Comparison of ENCODE assay signal across 24 mouse cellular contexts in the genomic region with DNA sequence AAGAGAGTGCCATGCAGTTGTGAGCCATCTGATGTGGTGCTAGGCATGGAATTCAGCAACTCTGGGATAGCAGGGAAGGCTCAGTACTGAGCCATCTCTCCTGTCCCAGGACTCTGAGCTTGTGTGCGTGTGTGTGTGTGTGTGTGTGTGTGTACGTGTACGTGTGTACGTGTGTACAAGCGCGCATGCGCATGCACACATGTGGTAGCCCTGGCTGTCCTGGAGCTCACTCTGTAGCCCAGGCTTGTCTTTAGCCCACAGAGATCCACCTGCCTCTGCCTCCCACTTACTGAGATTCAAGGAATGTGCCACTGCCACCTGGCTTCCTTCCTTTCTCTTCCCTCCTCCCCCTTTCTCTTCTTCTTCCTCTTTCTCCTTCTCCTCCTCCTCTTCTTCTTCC. TPM values are rescaled to one million over a fixed set of nuclear protein-coding genes. Genes with fewer than 3 reads are reported as not detected.
"Had no signal": no experiment of that assay in that cellular context is flagged by ENCODE, and none has a peak within 500 bp of the region (broad histone marks: within the 10 kb centered on the region; RNA-seq: fewer than 3 reads in every experiment).

No protein-coding gene starts in this region.

- H3K36me3 ChIP-seq: limb, embryonic 13.5 days; midbrain, embryonic 12.5 days; midbrain, embryonic 15.5 days; neural tube, embryonic 13.5 days; stomach, embryonic 15.5 days had no signal

- H3K4me3 ChIP-seq: limb, embryonic 10.5 days; midbrain, embryonic 12.5 days; midbrain, embryonic 15.5 days; myocyte; neural tube, embryonic 13.5 days; stomach, embryonic 15.5 days had no signal

- H3K27me3 ChIP-seq: limb, embryonic 13.5 days; midbrain, embryonic 12.5 days; midbrain, embryonic 15.5 days; neural tube, embryonic 13.5 days; stomach, embryonic 15.5 days had no signal

- H3K9me3 ChIP-seq: limb, embryonic 10.5 days; limb, embryonic 13.5 days; midbrain, embryonic 12.5 days; midbrain, embryonic 15.5 days; neural tube, embryonic 13.5 days; stomach, embryonic 15.5 days had no signal

- ATAC-seq: midbrain, embryonic 15.5 days had no signal

- DNase-seq: kidney, adult 18-20 months; kidney, adult 9 months; kidney, postnatal 14 days; kidney, postnatal 4 days; liver; lung, adult 2 months; lung, postnatal 14 days; lung, postnatal 4 days; retina, postnatal 1 day; right cerebral cortex, postnatal 25 days; spleen, adult 18-20 months; thymus, postnatal 36 days had no signal

- H3K27ac ChIP-seq: limb, embryonic 10.5 days; limb, embryonic 13.5 days; liver, embryonic 14.5 days; midbrain, embryonic 12.5 days; midbrain, embryonic 15.5 days; neural tube, embryonic 13.5 days; stomach, embryonic 15.5 days had no signal

- H3K4me2 ChIP-seq: midbrain, embryonic 15.5 days; neural tube, embryonic 13.5 days; stomach, embryonic 15.5 days had no signal

- H3K9ac ChIP-seq: limb, embryonic 13.5 days; midbrain, embryonic 12.5 days; midbrain, embryonic 15.5 days; neural tube, embryonic 13.5 days; stomach, embryonic 15.5 days had no signal

RNA-seq across cellular contexts. Expression of gene Rlbp1, which starts 7.1 kb away (rescaled TPM):
- total RNA-seq: megakaryocyte progenitor cell, adult 5-6 weeks; megakaryocyte-erythroid progenitor cell, adult 5-6 weeks; monocyte, adult 5-6 weeks; neutrophil, adult 5-6 weeks had no signal
- polyA plus RNA-seq: myocyte had no signal
